Mouse (Mus musculus): ENCODE results near the gene Map3k20.

The Map3k20 gene

GRCm38 (mm10) chr2:72424656-72425055 lies 139.2 kb downstream of the Map3k20 start:
- DNase-seq (ENCODE audit: low spot score in 2 of 2): no peak

- peak in 1 of 2 experiments; percentile 21 for DNase-seq (ENCODE audit: low spot score in 2 of 2)
These were observed 141.3 kb downstream of the Map3k20 start for GRCm38 (mm10) chr2:72426776-72427175.

GRCm38 (mm10) chr2:72427288-72427687 lies 141.9 kb downstream of the Map3k20 start:
- DNase-seq (ENCODE audit: low spot score in 2 of 2): no peak

- no peak for DNase-seq (ENCODE audit: low spot score in 2 of 2)
These were observed 153.6 kb downstream of the Map3k20 start for GRCm38 (mm10) chr2:72438941-72439533.

- DNase-seq (ENCODE audit: low spot score in 2 of 2): no peak
These were observed 155.6 kb downstream of the Map3k20 start for GRCm38 (mm10) chr2:72441010-72441409.

GRCm38 (mm10) chr2:72442825-72443224 lies 157.4 kb downstream of the Map3k20 start:
- DNase-seq (ENCODE audit: low spot score in 2 of 2): no peak

GRCm38 (mm10) chr2:72443960-72444359 lies 158.5 kb downstream of the Map3k20 start:
- no peak for DNase-seq (ENCODE audit: low spot score in 2 of 2)

- no peak for DNase-seq (ENCODE audit: low spot score in 2 of 2)
These were observed 160.7 kb downstream of the Map3k20 start for GRCm38 (mm10) chr2:72446106-72446505.

GRCm38 (mm10) chr2:72446615-72447014 lies 161.2 kb downstream of the Map3k20 start:
- DNase-seq (ENCODE audit: low spot score in 2 of 2): no peak

GRCm38 (mm10) chr2:72453563-72453962 lies 168.1 kb downstream of the Map3k20 start:
- DNase-seq (ENCODE audit: low spot score in 2 of 2): no peak

- DNase-seq (ENCODE audit: low spot score in 2 of 2): no peak
These were observed 170.8 kb downstream of the Map3k20 start for GRCm38 (mm10) chr2:72456189-72456588.

GRCm38 (mm10) chr2:72464376-72465014 lies 179.1 kb downstream of the Map3k20 start:
- DNase-seq (ENCODE audit: low spot score in 2 of 2): no peak

GRCm38 (mm10) chr2:72467604-72468003 lies 182.2 kb downstream of the Map3k20 start:
- no peak for DNase-seq (ENCODE audit: low spot score in 2 of 2)

- DNase-seq (ENCODE audit: low spot score in 2 of 2): no peak
These were observed 186.1 kb downstream of the Map3k20 start for GRCm38 (mm10) chr2:72471415-72472070.

- DNase-seq (ENCODE audit: low spot score in 2 of 2): no peak
These were observed 189.3 kb downstream of the Map3k20 start for GRCm38 (mm10) chr2:72474531-72475287.

- DNase-seq (ENCODE audit: low spot score in 2 of 2): no peak
These were observed 190.0 kb downstream of the Map3k20 start for GRCm38 (mm10) chr2:72475423-72475796.

- peak; percentile 54 to 59 for DNase-seq (ENCODE audit: low spot score in 2 of 2)
These were observed 190.5 kb downstream of the Map3k20 start, which contains the start of gene Cdca7 for GRCm38 (mm10) chr2:72475797-72476485. TSS of gene Cdca7 (plus strand) at chr2:72476159.

GRCm38 (mm10) chr2:72476486-72477211 lies 191.2 kb downstream of the Map3k20 start:
- DNase-seq (ENCODE audit: low spot score in 2 of 2): no peak

GRCm38 (mm10) chr2:72477221-72477620 lies 191.8 kb downstream of the Map3k20 start:
- no peak for DNase-seq (ENCODE audit: low spot score in 2 of 2)

- DNase-seq (ENCODE audit: low spot score in 2 of 2): no peak
These were observed 192.7 kb downstream of the Map3k20 start for GRCm38 (mm10) chr2:72478176-72478575.

- DNase-seq (ENCODE audit: low spot score in 2 of 2): no peak
These were observed 193.5 kb downstream of the Map3k20 start for GRCm38 (mm10) chr2:72478921-72479320.
